Mouse (Mus musculus) Patski (cell line): ENCODE data around the gene Dynlrb1. TPM values are rescaled to one million over a fixed set of nuclear protein-coding genes. Genes with fewer than 3 reads are reported as not detected.

Source experiments
- ATAC-seq: fragments of 100-300 bp; one replicate; pipeline ENCODE4 v1.8.0; 2021
- CTCF ChIA-PET: fragments of 350-600 bp; sonication (Branson Sonifier 250); formaldehyde crosslinking; loops from one replicate; lab custom pipeline; 2022; ENCODE audit warnings: inconsistent platforms; lab: Charles Lee
- POLR2A ChIA-PET: fragments of 350-600 bp; sonication (Branson Sonifier 250); formaldehyde crosslinking; loops from one replicate; lab custom pipeline; 2022; ENCODE audit warnings: antibody characterized with exemption, inconsistent platforms; lab: Charles Lee
- DNase-seq: peaks from one replicate; pipeline ENCODE4 v3.0.0-alpha.2; 2011; ENCODE audit warnings: low read depth, low spot score
- H3K27me3 ChIP-seq: fragments of 371-371 bp; one replicate; pipeline ENCODE4 v1.5.1; 2021
- CTCF ChIP-seq: fragments of 100-300 bp; IDR thresholded peaks from one replicate; pipeline ENCODE4 v1.5.1; 2021
- in situ Hi-C: fragments of 300-500 bp; cut with MboI; formaldehyde crosslinking; loops from 3 replicates; pipeline ENCODE4 v1.11.1; 2018; ENCODE audit warnings: low pct_unique_long_range_greater_than_20kb, mixed read lengths
- polyA plus RNA-seq: library from polyadenylated mRNA; unstranded; gene quantifications from one replicate; pipeline ENCODE4 v1.2.3, GENCODE M21; 2021

Gene Dynlrb1
- polyA plus RNA-seq, 1 experiment from 2014 or later: 316 TPM

DNA sequence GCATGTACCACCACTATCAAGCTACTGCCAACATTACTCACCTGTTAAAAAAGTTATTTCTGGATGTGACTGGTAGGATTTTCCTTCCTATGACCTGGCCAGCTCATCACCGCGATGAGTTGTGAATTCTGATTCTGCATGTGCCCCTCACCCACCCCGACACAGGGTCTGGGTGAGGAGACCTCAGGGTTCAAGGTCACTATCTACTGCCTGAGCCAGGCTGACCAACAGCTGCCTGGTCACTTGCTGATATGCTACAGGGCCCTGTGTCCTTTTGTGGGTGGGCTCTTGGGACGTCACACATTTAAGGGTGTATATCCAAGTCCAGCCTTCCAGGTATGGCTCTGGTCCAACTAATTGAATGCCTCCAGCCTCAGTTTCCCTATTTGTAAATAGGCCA, 42.8 kb downstream of the Dynlrb1 start:
- no peak for TF ChIP-seq CTCF
- no peaks in the 10 kb centered on the region for H3K27me3 ChIP-seq
- in situ Hi-C loops: no loop called here
- DNase-seq (no peak), ATAC-seq (no peak)
- ChIA-PET POLR2A (interaction anchor here (1.2 kb wide), 1 partner anchor 8 kb away, joined by 4 read pairs; no protein-coding TSS in a partner anchor), CTCF (no interaction called here)

DNA sequence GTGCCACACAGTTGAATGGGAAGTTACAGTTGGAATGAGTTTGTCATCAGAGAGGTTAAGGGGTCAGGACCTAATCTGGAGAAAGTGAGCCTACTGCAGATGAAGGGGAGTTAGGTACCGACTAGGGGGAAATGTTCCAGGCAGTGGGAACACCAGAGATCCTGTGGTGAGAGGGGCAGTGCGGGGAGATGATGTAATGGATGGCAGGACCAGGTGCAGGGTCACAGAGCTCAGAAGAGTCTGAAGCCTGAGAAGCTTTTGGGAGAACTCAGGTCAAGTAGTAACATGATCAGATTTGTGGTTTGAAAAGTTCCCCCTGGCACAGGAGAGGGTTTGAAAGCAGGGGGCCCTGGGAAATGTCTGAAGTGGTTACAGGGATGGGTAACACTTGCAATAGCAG, 43.8 kb downstream of the Dynlrb1 start:
- TF ChIP-seq CTCF: no peak
- no peak for ATAC-seq
- in situ Hi-C loops: no loop called here
- no peaks in the 10 kb centered on the region for H3K27me3 ChIP-seq
- ChIA-PET CTCF (no interaction called here), POLR2A (no interaction called here)
- no peak for DNase-seq

DNA sequence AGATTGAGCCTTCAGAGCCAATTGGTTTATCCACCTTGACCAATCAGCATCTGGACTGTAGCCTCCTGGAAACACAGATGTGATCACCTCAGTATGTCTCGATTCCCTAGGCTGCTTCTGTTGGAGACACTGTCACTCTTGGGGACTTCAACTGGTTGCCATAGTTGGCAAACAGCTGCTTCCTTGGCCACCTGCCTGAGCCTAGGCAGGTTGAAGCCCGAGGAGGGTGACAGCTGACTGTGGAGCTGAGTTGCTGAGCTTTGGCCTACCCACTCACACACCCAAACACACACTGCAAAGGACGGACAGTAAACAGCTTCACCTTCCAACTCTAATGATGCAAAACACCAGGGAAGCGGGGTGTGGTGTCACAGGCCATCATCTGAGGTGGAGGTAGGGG, 47.5 kb downstream of the Dynlrb1 start:
- H3K27me3 ChIP-seq: no peaks in the 10 kb centered on the region
- DNase-seq (no peak), ATAC-seq (no peak)
- TF ChIP-seq CTCF: no peak
- ChIA-PET POLR2A (no interaction called here), CTCF (interaction anchor here (1.3 kb wide), 1 partner anchor 17 kb away, joined by 3 read pairs; no protein-coding TSS in a partner anchor)
- in situ Hi-C loops: no loop called here

DNA sequence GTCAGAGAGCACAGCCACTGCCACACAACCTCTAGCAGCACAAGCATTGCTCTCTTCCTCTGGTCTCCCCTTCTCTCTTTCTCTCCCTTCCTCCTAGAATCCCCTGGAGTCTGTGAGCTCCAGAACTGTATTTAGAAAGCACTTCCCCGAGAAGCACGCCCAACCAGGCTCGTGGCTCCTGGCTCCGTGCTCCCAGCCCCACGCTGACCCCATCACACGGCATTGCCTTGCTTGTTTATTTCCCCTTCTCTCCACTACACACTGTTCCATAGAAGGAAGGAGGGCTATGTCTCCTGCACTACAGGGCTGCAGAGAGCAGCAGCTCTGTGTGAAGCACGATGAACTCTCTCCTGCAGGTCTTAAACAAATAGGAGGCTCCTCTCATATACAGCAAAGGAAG, 48.3 kb downstream of the Dynlrb1 start:
- DNase-seq (no peak), ATAC-seq (no peak)
- ChIA-PET CTCF (interaction anchor here (1.3 kb wide), 2 partner anchors 9 to 16 kb away, joined by 3 to 5 read pairs; no protein-coding TSS in a partner anchor), POLR2A (interaction anchor here (1.5 kb wide), 1 partner anchor 28 kb away, joined by 3 read pairs; no protein-coding TSS in a partner anchor)
- no peak for TF ChIP-seq CTCF
- H3K27me3 ChIP-seq: no peaks in the 10 kb centered on the region
- in situ Hi-C loops: no loop called here

DNA sequence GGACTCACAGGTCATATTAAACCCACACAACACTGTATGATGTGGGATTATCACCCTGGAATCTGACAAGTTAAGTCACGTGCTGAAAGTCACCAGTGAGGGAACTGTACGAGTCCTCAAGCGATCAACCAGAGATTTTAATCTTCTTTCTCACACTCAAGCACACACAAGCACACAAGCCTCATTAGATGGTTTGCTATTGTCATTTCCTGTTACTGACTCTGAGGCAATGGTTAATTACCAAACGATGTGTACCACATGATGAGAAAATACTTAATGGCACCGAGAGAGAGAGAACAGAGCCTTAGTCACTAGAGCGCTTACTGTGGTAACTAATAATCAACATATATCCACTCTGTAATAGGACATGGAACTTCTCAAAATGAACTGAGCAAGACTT, 49.4 kb downstream of the Dynlrb1 start:
- TF ChIP-seq CTCF: no peak
- no peak for ATAC-seq
- ChIA-PET CTCF (no interaction called here), POLR2A (interaction anchor here (1.5 kb wide), 1 partner anchor 27 kb away, joined by 3 read pairs; no protein-coding TSS in a partner anchor)
- in situ Hi-C loops: no loop called here
- H3K27me3 ChIP-seq: no peaks in the 10 kb centered on the region
- no peak for DNase-seq

DNA sequence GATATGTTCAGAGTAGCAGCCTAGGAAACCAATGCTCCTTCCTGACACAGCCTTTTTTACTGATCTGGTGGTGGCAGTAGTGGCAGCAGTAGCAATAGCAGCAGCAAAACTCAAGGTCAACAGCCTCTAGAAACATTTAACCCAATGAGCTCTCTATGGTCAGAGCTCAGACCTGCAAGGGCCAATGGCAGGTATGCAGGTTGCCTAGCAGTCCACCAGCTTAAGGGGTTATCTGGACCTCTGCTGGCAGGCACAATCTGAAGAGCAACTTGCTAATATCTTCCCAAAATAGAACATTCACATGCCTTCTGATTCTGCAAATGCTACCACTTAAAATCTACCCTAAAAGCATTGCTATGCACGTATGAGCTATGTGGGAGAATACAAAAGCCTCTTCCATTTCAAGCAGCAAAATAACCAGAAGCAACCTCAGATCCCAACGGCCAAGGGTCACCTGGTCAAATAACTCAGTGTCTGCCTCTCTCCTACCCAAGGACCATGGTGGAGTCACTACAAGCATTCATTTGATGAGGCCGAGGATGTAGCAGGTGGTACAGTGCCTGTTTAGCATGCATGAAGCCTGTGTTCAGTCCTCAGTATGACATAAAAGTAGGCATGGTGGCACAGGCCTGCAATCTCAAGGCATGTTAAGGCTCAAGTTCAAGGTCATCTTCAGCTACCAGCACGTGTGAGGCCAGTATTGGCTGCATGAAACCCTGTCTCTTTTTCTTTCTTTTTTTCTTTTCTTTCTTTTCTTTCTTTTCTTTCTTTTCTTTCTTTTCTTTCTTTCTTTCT, 51.3 kb downstream of the Dynlrb1 start:
- ChIA-PET CTCF (interaction anchor here (1.6 kb wide), 1 partner anchor 10 kb away, joined by 4 read pairs; no protein-coding TSS in a partner anchor), POLR2A (interaction anchor here (1.7 kb wide), 1 partner anchor 9 kb away, joined by 4 read pairs; no protein-coding TSS in a partner anchor)
- no peak for DNase-seq
- ATAC-seq: no peak
- in situ Hi-C loops: no loop called here
- TF ChIP-seq CTCF: no peak
- H3K27me3 ChIP-seq: no peaks in the 10 kb centered on the region

DNA sequence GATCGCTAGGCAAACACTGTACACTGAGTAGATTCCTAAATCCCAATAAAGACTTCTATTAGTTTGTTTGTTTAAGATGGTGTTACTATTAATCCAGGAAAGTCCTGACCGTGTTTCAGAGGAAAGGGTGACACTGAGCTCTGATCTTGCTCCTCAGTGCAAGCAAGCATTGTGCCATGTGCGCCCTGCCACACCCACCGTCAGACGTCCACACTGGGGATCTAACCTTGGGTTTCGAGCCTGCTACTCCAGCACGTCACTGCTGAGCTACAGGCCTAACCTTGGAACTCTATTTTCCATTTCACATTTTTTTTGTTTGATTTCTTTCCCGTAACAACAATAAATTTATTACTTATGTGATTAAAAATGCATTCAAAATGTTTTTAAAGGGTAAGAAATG, 53.7 kb downstream of the Dynlrb1 start:
- ChIA-PET CTCF (interaction anchor here (1.4 kb wide), 1 partner anchor 10 kb away, joined by 3 read pairs; no protein-coding TSS in a partner anchor), POLR2A (no interaction called here)
- in situ Hi-C loops: no loop called here
- ATAC-seq: no peak
- DNase-seq: no peak
- no peaks in the 10 kb centered on the region for H3K27me3 ChIP-seq
- TF ChIP-seq CTCF: no peak

DNA sequence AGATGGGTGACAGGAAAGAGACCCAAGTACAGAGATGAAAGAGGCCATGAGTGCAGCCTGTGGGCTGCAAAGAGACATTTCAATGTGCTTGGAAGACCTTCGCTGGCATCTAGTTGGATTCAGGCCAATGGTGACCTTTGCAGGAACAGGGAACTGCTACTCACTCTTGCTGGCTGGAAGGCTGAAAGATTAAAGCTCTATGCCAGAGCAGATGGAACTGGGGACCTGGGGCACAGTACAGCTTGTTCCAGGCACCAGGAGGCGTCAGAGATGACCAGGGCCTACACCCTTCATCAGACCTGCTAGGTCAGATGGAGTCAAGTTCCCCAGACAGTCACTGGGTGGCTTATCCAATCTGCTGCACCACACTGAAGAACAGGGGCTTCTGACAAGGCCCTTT, 57.0 kb downstream of the Dynlrb1 start:
- DNase-seq (no peak), ATAC-seq (peak; percentile 35)
- ChIA-PET CTCF (interaction anchor here (1.1 to 1.4 kb wide), 2 partner anchors 9 to 16 kb away, joined by 5 read pairs; no protein-coding TSS in a partner anchor), POLR2A (interaction anchor here (1.2 kb wide), 1 partner anchor 16 kb away, joined by 3 read pairs; no protein-coding TSS in a partner anchor)
- in situ Hi-C loops: no loop called here
- no peaks in the 10 kb centered on the region for H3K27me3 ChIP-seq
- no peak for TF ChIP-seq CTCF

DNA sequence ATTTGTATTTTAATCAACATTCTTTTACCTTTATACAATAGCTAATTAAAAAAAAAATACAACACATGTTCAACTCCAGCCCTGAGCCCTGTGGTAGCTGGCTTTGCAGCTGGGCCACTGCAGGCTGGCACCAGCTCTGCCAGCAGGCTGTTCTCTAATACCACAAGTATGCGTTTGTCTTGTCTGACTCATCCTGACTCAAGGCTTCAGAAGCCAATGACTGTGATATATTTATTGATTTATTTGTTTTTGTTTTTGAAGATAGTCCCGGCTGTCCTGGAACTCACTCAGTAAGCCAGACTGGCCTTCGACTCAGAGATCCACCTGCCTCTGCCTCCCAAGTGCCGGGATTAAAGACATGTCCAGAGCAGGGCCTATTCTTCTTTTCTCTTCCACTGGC, 57.6 kb downstream of the Dynlrb1 start:
- ATAC-seq: peak; percentile 93
- CTCF ChIA-PET: interaction anchor here (1.1 to 1.4 kb wide), 2 partner anchors 9 to 15 kb away, joined by 5 read pairs; no protein-coding TSS in a partner anchor
- DNase-seq: peak; percentile 37
- in situ Hi-C loops: no loop called here
- TF ChIP-seq CTCF: peak; percentile 48
- H3K27me3 ChIP-seq: no peaks in the 10 kb centered on the region
- POLR2A ChIA-PET: interaction anchor here (1.2 kb wide), 1 partner anchor 17 kb away, joined by 3 read pairs; no protein-coding TSS in a partner anchor

DNA sequence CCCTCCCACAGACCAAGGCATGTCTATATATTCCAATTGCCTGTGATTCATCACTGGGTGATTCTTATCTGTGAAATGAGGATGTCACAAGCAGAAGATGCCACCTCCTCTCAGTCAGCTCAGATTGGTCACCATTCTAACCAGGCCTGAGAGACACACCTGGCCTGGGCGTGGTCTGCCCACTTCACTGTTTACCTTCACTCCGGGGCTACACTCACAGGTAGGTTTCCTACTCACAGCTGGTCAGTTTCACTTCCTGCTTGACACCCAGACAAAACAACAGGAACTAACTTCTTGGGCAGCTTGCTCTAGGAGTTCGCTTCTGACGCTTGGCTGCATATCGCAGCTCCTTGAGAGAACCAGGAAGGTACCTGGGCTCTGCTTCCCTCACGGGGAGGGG, 59.1 kb downstream of the Dynlrb1 start:
- ChIA-PET POLR2A (interaction anchor here (0.6 kb wide), 1 partner anchor 51 kb away, joined by 4 read pairs; no protein-coding TSS in a partner anchor), CTCF (no interaction called here)
- no peak for DNase-seq
- no peak for ATAC-seq
- H3K27me3 ChIP-seq: no peaks in the 10 kb centered on the region
- TF ChIP-seq CTCF: no peak
- in situ Hi-C loops: no loop called here

DNA sequence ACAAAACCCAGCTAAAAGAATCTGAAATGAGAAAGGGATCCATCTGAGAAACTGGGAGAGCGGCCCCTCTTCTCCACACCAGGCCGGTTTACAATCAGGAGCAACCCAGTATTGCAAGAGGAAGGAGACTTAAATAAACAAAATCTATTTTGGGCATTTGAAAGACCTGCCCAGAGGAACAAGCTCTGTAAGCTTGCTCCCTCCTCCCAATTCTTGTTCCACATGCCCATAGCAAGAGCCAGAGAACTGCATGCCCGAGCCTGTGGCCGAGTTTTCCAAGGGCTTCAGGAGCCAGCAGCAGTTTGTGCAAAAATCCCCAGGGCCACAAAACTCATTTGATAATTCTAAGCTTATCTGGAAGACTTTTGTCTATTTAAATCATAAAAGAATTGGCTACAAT, 63.2 kb downstream of the Dynlrb1 start:
- no peak for ATAC-seq
- no peaks in the 10 kb centered on the region for H3K27me3 ChIP-seq
- no peak for TF ChIP-seq CTCF
- DNase-seq: no peak
- ChIA-PET CTCF (interaction anchor here (1.0 to 2.2 kb wide), 5 partner anchors 10 to 85 kb away, joined by 3 to 8 read pairs (median 3); no protein-coding TSS in a partner anchor), POLR2A (no interaction called here)
- in situ Hi-C loops: no loop called here

Other genes with a start within 250 kb of the Dynlrb1 start
- 0.10 TPM for gene Gm14226, start 218.3 kb upstream of the Dynlrb1 start, polyA plus RNA-seq
- gene Ahcy, start 162.0 kb upstream of the Dynlrb1 start, polyA plus RNA-seq: 6.3 TPM
- gene Itch, start 103.0 kb upstream of the Dynlrb1 start, polyA plus RNA-seq: 51.0 TPM
- 128 TPM for gene Map1lc3a, start 39.8 kb downstream of the Dynlrb1 start, polyA plus RNA-seq
- 50.3 TPM for gene Pigu, start 120.9 kb downstream of the Dynlrb1 start, polyA plus RNA-seq
- 140 TPM for gene Trp53inp2, start 144.5 kb downstream of the Dynlrb1 start, polyA plus RNA-seq
- 40.0 TPM for gene Ncoa6, start 237.4 kb downstream of the Dynlrb1 start, polyA plus RNA-seq